Mouse (Mus musculus) left cerebral cortex, adult 11 months (tissue): ENCODE data around the gene Gm14393.
"Not testable (repeated sequence)": the region's sequence is repeated elsewhere in the genome, so short reads cannot be mapped to it uniquely, and the experiment has no call there.

Experiments
- DNase-seq: peaks from one replicate; pipeline ENCODE4 v3.0.0; 2022; ENCODE audit warnings: low spot score

Gene Gm14393

DNA sequence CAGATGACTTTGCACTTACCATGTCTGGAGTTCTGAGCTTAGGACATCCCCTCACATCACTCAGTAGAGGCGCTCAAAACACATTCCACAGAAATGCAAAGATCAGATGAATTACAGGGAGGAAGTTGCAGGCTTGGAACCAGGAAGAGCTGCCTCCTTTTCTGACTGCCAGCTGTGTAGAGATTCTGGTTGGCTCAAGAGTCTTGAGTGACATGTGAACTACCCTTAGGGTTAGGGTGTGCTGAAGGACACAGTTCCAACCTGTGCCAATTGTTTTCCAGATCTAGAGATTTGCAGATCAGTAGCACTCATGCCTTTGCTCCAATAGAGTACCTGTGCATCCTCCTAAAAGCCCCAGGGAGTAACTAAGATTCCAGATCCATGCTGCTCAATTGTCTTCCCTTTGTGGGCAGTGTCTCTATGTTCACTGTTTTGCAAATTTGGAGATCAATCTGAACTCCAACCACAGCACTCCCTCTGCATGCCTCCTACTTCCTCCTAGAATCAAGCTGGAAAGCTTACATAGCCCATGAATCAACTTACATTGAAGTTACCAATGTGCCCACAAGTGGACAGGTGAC is at the start of gene Gm14393:
Gene Gm14393 (minus strand): TSS at position 101 of the 581 bp plus-strand sequence.
- DNase-seq: not testable (repeated sequence)

DNA sequence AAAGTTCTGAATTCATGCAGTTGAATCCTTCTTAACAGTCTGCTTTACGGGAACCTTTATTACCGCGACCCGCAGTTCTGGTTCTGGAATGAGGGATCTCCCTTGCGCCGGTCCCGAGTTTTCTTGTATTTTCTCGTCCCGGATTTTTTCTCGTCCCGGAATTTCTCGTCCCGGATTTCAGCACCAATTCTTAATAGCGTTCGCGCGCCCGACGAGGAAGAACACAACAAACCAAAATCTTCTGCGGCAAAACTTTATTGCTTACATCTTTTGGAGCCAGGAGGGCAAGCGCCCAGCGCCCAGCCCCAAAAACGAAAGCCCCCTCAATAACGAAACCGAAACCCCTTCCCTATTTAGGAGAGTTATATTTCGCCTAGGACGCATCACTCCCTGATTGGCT is 23.3 kb downstream of the Gm14393 start:
- DNase-seq: not testable (repeated sequence)
